ENCODE assay signal across 23 mouse cellular contexts in genomic region chr1:90236640-90237039, GRCm38 (mm10). TPM values are rescaled to one million over a fixed set of nuclear protein-coding genes. Genes with fewer than 3 reads are reported as not detected.
DNase-seq lines count a peak whose midpoint lies in the region; ATAC-seq lines count a peak whose summit lies in the region.
"Had no signal": no experiment of that assay in that cellular context is flagged by ENCODE, and none has a peak within 500 bp of the region (broad histone marks: within the 10 kb centered on the region; RNA-seq: fewer than 3 reads in every experiment).

No protein-coding gene starts in this region.

- 0 out of 2 replicates have a peak, but pooled peaks cover 3% of the 10 kb centered on the region for H3K4me1 ChIP-seq in kidney, embryonic 14.5 days (ENCODE audit: control insufficient read depth, insufficient read depth, low read length)
- H3K4me1 ChIP-seq: forebrain, embryonic 15.5 days had no signal

- H3K36me3 ChIP-seq in kidney, embryonic 14.5 days (ENCODE audit: control insufficient read depth, insufficient read depth, low read length): no peaks in the 10 kb centered on the region
- H3K36me3 ChIP-seq: embryonic facial prominence, embryonic 10.5 days; embryonic facial prominence, embryonic 12.5 days; forebrain, embryonic 15.5 days; G1E had no signal

- WGBS in kidney, embryonic 14.5 days: 82% methylated on average over 2 of the region's 2 CpGs

- no peak for ATAC-seq in kidney, embryonic 14.5 days (ENCODE audit: low FRiP score, low TSS enrichment)
- ATAC-seq: CD4-positive, CD25-positive, alpha-beta regulatory T cell, adult 4 months; forebrain, embryonic 13.5 days; forebrain, embryonic 15.5 days; forebrain, postnatal 0 days; Patski had no signal

- no peak overlapping the region for H3K4me2 ChIP-seq in kidney, embryonic 14.5 days (replicated peaks; ENCODE audit: low read depth, low read length)
- H3K4me2 ChIP-seq: embryonic facial prominence, embryonic 12.5 days; forebrain, embryonic 13.5 days; forebrain, embryonic 15.5 days had no signal

- H3K27ac ChIP-seq in kidney, embryonic 14.5 days (ENCODE audit: low read depth, low read length): no peak overlapping the region
- H3K27ac ChIP-seq: embryonic facial prominence, embryonic 10.5 days; embryonic facial prominence, embryonic 12.5 days; forebrain, embryonic 13.5 days; forebrain, embryonic 15.5 days had no signal

- H3K27me3 ChIP-seq in kidney, embryonic 14.5 days (ENCODE audit: control insufficient read depth, insufficient read depth, low read length): no peaks in the 10 kb centered on the region
- H3K27me3 ChIP-seq: CH12.LX; embryonic facial prominence, embryonic 12.5 days; forebrain, embryonic 13.5 days; forebrain, embryonic 15.5 days; Patski had no signal

- no peak overlapping the region for H3K4me3 ChIP-seq in kidney, embryonic 14.5 days (ENCODE audit: low read length)
- H3K4me3 ChIP-seq: embryonic facial prominence, embryonic 10.5 days; embryonic facial prominence, embryonic 12.5 days; forebrain, embryonic 13.5 days; forebrain, embryonic 15.5 days had no signal

- H3K9me3 ChIP-seq in kidney, embryonic 14.5 days (ENCODE audit: control insufficient read depth, low read length): no peaks in the 10 kb centered on the region
- H3K9me3 ChIP-seq: embryonic facial prominence, embryonic 10.5 days; embryonic facial prominence, embryonic 12.5 days; forebrain, embryonic 13.5 days; forebrain, embryonic 15.5 days had no signal

- DNase-seq in adrenal gland, adult 2 months: peak; percentile 47
- no peak for DNase-seq in adrenal gland, postnatal 4 days (ENCODE audit: low spot score in 2 of 2)
- DNase-seq in kidney, adult 9 months: peak; percentile 48
- peak; percentile 20 for DNase-seq in R1 (ENCODE audit: low read depth, low spot score)
- DNase-seq in ovary, postnatal 10 days (ENCODE audit: low spot score): no peak
- DNase-seq: adrenal gland, adult 8-10 months; adrenal gland, postnatal 14 days; B cell, adult 2 months; cerebellum, adult 11-12 months; cerebellum, adult 2 months; cerebellum, adult 9-10 months; cerebellum, postnatal 10 days; cerebellum, postnatal 25 days; forebrain, postnatal 0 days had no signal

- H3K9ac ChIP-seq in kidney, embryonic 14.5 days (ENCODE audit: low read depth, low read length): no peak overlapping the region
- H3K9ac ChIP-seq: embryonic facial prominence, embryonic 12.5 days; forebrain, embryonic 13.5 days; forebrain, embryonic 15.5 days; forebrain, postnatal 0 days had no signal

RNA-seq across cellular contexts. Expression of gene Ackr3, which starts 32.9 kb away (rescaled TPM):
- total RNA-seq in adrenal gland, adult 2 months (2021): 100 to 1,000 TPM in 1 of 2 experiments, 10 to 100 TPM in 1; 90.5 to 175 TPM
- 246 and 317 TPM in 2 replicates for polyA plus RNA-seq in adrenal gland, adult 2 months (2012; rRNA removed)
- total RNA-seq in adrenal gland, postnatal 4 days (2021): 10 to 100 TPM; 19.5 to 22.2 TPM
- polyA plus RNA-seq in kidney, embryonic 14.5 days (2014; fragmentation: Nextera tagmentation; extraction: Ambion mirVana): 50.5 and 56.4 TPM in 2 replicates
- polyA plus RNA-seq: CD4-positive, CD25-positive, alpha-beta regulatory T cell, adult 4 months; G1E had no signal

Comparison
In these comparisons a context has a peak if more than half of its experiments do, and no peak if none do; other contexts are left out.
1. DNase-seq: peak in adrenal gland, adult 2 months (single experiment), kidney, adult 9 months (single experiment) and R1 (single experiment); none in adrenal gland, postnatal 4 days (0 of 2) and ovary, postnatal 10 days (single experiment).